Mouse (Mus musculus): ENCODE data around the gene Irak1bp1. TPM values are rescaled to one million over a fixed set of nuclear protein-coding genes. Genes with fewer than 3 reads are reported as not detected.

Gene Irak1bp1
- total and polyA plus RNA-seq, 3 experiments: 10.4 to 14.1 TPM; not detected in 1

DNA sequence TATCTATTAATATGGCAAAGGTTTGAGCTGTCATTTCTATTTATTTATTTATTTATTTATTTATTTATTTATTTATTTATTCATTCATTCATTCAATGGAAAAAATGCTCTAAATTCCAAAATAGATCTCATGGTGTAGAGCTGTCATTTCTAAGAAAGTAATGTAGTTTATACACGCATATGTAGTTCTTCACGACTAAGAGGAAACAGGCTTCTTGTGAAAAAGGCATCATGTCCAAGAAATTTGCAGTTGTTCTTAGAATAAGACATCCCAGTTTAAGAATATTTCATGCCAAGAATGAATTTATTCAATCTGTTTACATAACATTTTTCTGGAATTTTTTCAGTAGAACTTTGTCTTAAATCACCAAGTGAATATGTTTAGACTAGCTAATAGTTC is 31.5 kb downstream of the Irak1bp1 start:
- Histone ChIP-seq H3K9me3 (replicated peaks; ENCODE audit: insufficient read depth, low read length) (no peaks in the 10 kb centered on the region), H3K9ac (ENCODE audit: control insufficient read depth, low read depth, low read length, poor library complexity, severe bottlenecking) (no peak overlapping the region), H3K27me3 (ENCODE audit: control insufficient read depth in 1 of 2, insufficient read depth in 2 of 2, low read length in 2 of 2) (no peaks in the 10 kb centered on the region), H3K4me3 (ENCODE audit: control insufficient read depth in 1 of 2, insufficient read depth in 1 of 2, low read depth in 2 of 2, low read length in 2 of 2) (no peak overlapping the region), H3K4me1 (ENCODE audit: control insufficient read depth in 1 of 2, insufficient read depth in 2 of 2, low read length in 2 of 2) (peaks cover 0 to 3% of the 10 kb centered on the region in 2 experiments), H3K27ac (ENCODE audit: control insufficient read depth, low read depth, low read length) (no peak overlapping the region), H3K36me3 (ENCODE audit: control insufficient read depth in 1 of 2, insufficient read depth in 2 of 2, low read length in 2 of 2) (peaks cover 0 to 8% of the 10 kb centered on the region in 2 experiments; a peak in 2 of 4 replicates), H3K79me2 (ENCODE audit: control insufficient read depth, insufficient read depth, low read length, poor library complexity) (no peaks in the 10 kb centered on the region)
- TF ChIP-seq SMC3 (IDR thresholded peaks at IDR 0.05; ENCODE audit: low read depth, low read length) (no peak), UBTF (IDR thresholded peaks at IDR 0.05; ENCODE audit: borderline replicate concordance, insufficient read depth, low read depth, low read length) (no peak), ZC3H11A (IDR thresholded peaks at IDR 0.05; ENCODE audit: low read depth, low read length) (no peak), ZMIZ1 (IDR thresholded peaks at IDR 0.05; ENCODE audit: low read depth, low read length) (no peak), POLR2A (IDR thresholded peaks at IDR 0.05; ENCODE audit: control insufficient read depth in 1 of 2, insufficient read depth in 1 of 2, low read depth in 1 of 2, low read length in 2 of 2, poor library complexity in 1 of 2) (no peak), TAL1 (IDR thresholded peaks at IDR 0.05; ENCODE audit: low read length) (no peak), GABPA (IDR thresholded peaks at IDR 0.05; ENCODE audit: low read depth, low read length) (no peak), MXI1 (IDR thresholded peaks at IDR 0.05; ENCODE audit: low read depth, low read length) (no peak), CHD2 (IDR thresholded peaks at IDR 0.05; ENCODE audit: low read length) (no peak), MAFK (IDR thresholded peaks at IDR 0.05; ENCODE audit: borderline replicate concordance, low read depth, low read length) (no peak), MAX (IDR thresholded peaks at IDR 0.05; ENCODE audit: low read length) (no peak), HCFC1 (IDR thresholded peaks at IDR 0.05; ENCODE audit: low read depth, low read length) (no peak), NELFE (IDR thresholded peaks at IDR 0.05; ENCODE audit: low read depth, low read length) (no peak), NRF1 (IDR thresholded peaks at IDR 0.05; ENCODE audit: insufficient read depth, low read depth, low read length, poor library complexity, severe bottlenecking) (no peak), EP300 (IDR thresholded peaks at IDR 0.05; ENCODE audit: low read depth in 1 of 2, low read length in 2 of 2) (no peak), POLR2AphosphoS5 (IDR thresholded peaks at IDR 0.05; ENCODE audit: borderline replicate concordance, low read depth, low read length) (no peak), MYB (IDR thresholded peaks at IDR 0.05; ENCODE audit: low read depth, low read length) (no peak), MYC (IDR thresholded peaks at IDR 0.05; ENCODE audit: low read depth, low read length) (no peak), CHD1 (IDR thresholded peaks at IDR 0.05; ENCODE audit: low read depth, low read length) (no peak), E2F4 (IDR thresholded peaks at IDR 0.05; ENCODE audit: borderline replicate concordance, low read depth, low read length) (no peak)
- DNase-seq (ENCODE audit: low read depth, low spot score): no peak

DNA sequence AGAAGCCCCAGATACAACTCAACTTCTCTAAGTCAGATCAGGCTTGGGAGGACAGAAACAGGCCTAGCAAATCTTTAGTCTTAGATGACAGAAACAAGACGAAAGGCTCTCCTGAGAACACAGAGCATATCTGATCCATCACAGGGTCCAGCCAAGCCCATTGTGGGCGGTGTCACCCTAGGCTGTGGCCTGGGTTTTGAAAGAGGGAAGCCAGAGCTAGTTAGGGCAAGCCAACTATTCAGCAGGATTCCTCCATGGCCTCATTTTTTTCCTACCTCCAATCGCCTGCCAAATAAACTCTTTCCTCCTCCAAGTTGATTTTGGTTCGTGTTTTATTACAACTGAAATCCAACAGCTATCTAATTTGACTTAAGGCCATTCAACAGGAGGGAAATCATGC is 32.0 kb downstream of the Irak1bp1 start:
- no peaks in the 10 kb centered on the region for H3K27me3 ChIP-seq (ENCODE audit: control insufficient read depth in 1 of 2, insufficient read depth in 2 of 2, low read length in 2 of 2)
- DNase-seq (ENCODE audit: low read depth, low spot score): peak; percentile 19
- H3K4me1 ChIP-seq (ENCODE audit: control insufficient read depth in 1 of 2, insufficient read depth in 2 of 2, low read length in 2 of 2): peaks cover 0 to 3% of the 10 kb centered on the region in 2 experiments
- H3K4me3 ChIP-seq (ENCODE audit: control insufficient read depth in 1 of 2, insufficient read depth in 1 of 2, low read depth in 2 of 2, low read length in 2 of 2): no peak overlapping the region
- H3K36me3 ChIP-seq (ENCODE audit: control insufficient read depth in 1 of 2, insufficient read depth in 2 of 2, low read length in 2 of 2): peaks cover 2 to 8% of the 10 kb centered on the region in 2 experiments
- H3K9me3 ChIP-seq (replicated peaks; ENCODE audit: insufficient read depth, low read length): no peaks in the 10 kb centered on the region
- H3K27ac ChIP-seq (ENCODE audit: control insufficient read depth, low read depth, low read length): no peak overlapping the region
- H3K79me2 ChIP-seq (ENCODE audit: control insufficient read depth, insufficient read depth, low read length, poor library complexity): no peaks in the 10 kb centered on the region
- TF ChIP-seq JUND (IDR thresholded peaks at IDR 0.05; ENCODE audit: low read depth, low read length) (no peak), GABPA (IDR thresholded peaks at IDR 0.05; ENCODE audit: low read depth, low read length) (no peak), EP300 (IDR thresholded peaks at IDR 0.05; ENCODE audit: low read depth in 1 of 2, low read length in 2 of 2) (no peak), MAFK (IDR thresholded peaks at IDR 0.05; ENCODE audit: borderline replicate concordance, low read depth, low read length) (no peak), POLR2A (IDR thresholded peaks at IDR 0.05; ENCODE audit: control insufficient read depth in 1 of 2, insufficient read depth in 1 of 2, low read depth in 1 of 2, low read length in 2 of 2, poor library complexity in 1 of 2) (no peak), SMC3 (IDR thresholded peaks at IDR 0.05; ENCODE audit: low read depth, low read length) (no peak), ZNF384 (IDR thresholded peaks at IDR 0.05; ENCODE audit: low read depth, low read length) (no peak)
- no peak overlapping the region for H3K9ac ChIP-seq (ENCODE audit: control insufficient read depth, low read depth, low read length, poor library complexity, severe bottlenecking)

All from MEL (cell line).